Mouse (Mus musculus): ENCODE results near the gene Prpf18. TPM values are rescaled to one million over a fixed set of nuclear protein-coding genes. Genes with fewer than 3 reads are reported as not detected.

The Prpf18 gene
- total RNA-seq, 4 experiments from 2014 or later: 42.0 to 49.8 (median 47.5) TPM

- no peak for DNase-seq (ENCODE audit: low spot score in 2 of 2)
Observed at GRCm38 (mm10) chr2:4575975-4576374, 75.9 kb downstream of the Prpf18 start.

GRCm38 (mm10) chr2:4575163-4575562 lies 76.8 kb downstream of the Prpf18 start:
- no peak for DNase-seq (ENCODE audit: low spot score in 2 of 2)

GRCm38 (mm10) chr2:4574251-4574650 lies 77.7 kb downstream of the Prpf18 start:
- no peak for DNase-seq (ENCODE audit: low spot score in 2 of 2)

GRCm38 (mm10) chr2:4573386-4573785 lies 78.5 kb downstream of the Prpf18 start:
- DNase-seq (ENCODE audit: low spot score in 2 of 2): no peak

GRCm38 (mm10) chr2:4572498-4573263 lies 79.2 kb downstream of the Prpf18 start:
- DNase-seq (ENCODE audit: low spot score in 2 of 2): no peak

Other genes with a start within 250 kb of the Prpf18 start
- gene Bend7, start 65.7 kb upstream of the Prpf18 start, total RNA-seq (2022): 1 to 10 TPM; 1.6 to 2.2 (median 1.9) TPM
- gene Sephs1, start 229.5 kb upstream of the Prpf18 start, total RNA-seq (2022): 10 to 100 TPM; 17.1 to 25.4 (median 22.0) TPM